Mouse (Mus musculus): ENCODE data around the gene Sec24c. TPM values are rescaled to one million over a fixed set of nuclear protein-coding genes. Genes with fewer than 3 reads are reported as not detected.
A peak's percentile ranks its signal among the peaks of the same experiment; 100 is the strongest.

Gene Sec24c
- polyA plus RNA-seq, 2 experiments, result 77.2 to 149 TPM

GRCm38 (mm10) chr14:20721371-20721770 is 47.3 kb downstream of the Sec24c start:
- 0 out of 2 replicates have a peak overlapping the region, but pooled peaks have one; percentile 2 for H3K9ac ChIP-seq (ENCODE audit: low read depth, low read length, severe bottlenecking)
- no peak overlapping the region for H3K4me2 ChIP-seq (replicated peaks; ENCODE audit: low read depth, low read length, severe bottlenecking)
- H3K27me3 ChIP-seq (ENCODE audit: control insufficient read depth, insufficient read depth, low read length), result no peaks in the 10 kb centered on the region
- DNase-seq (ENCODE audit: low spot score), result no peak
- ATAC-seq (ENCODE audit: low FRiP score, low read depth), result no peak
- no peak for TF ChIP-seq POLR2A (IDR thresholded peaks at IDR 0.05; ENCODE audit: borderline replicate concordance, extremely low read depth, insufficient read depth, insufficient read length)
- 87% methylated on average over 4 of the region's 4 CpGs for WGBS
- no peaks in the 10 kb centered on the region for H3K9me3 ChIP-seq (ENCODE audit: control insufficient read depth, low read length)
- no peak overlapping the region for H3K27ac ChIP-seq (replicated peaks; ENCODE audit: low read depth, low read length)
- H3K36me3 ChIP-seq (ENCODE audit: control insufficient read depth, insufficient read depth, low read length), result peaks cover 98% of the 10 kb centered on the region
- no peaks in the 10 kb centered on the region for H3K4me1 ChIP-seq (ENCODE audit: control insufficient read depth, insufficient read depth, low read length)
- no peak overlapping the region for H3K4me3 ChIP-seq (replicated peaks; ENCODE audit: low read length)

GRCm38 (mm10) chr14:20723006-20723405 is 48.9 kb downstream of the Sec24c start:
- no peaks in the 10 kb centered on the region for H3K27me3 ChIP-seq (ENCODE audit: control insufficient read depth, insufficient read depth, low read length)
- H3K9ac ChIP-seq (ENCODE audit: low read depth, low read length, severe bottlenecking), result no peak overlapping the region
- WGBS, result 93% methylated on average over 12 of the region's 12 CpGs
- H3K27ac ChIP-seq (replicated peaks; ENCODE audit: low read depth, low read length), result no peak overlapping the region
- no peaks in the 10 kb centered on the region for H3K9me3 ChIP-seq (ENCODE audit: control insufficient read depth, low read length)
- H3K4me1 ChIP-seq (ENCODE audit: control insufficient read depth, insufficient read depth, low read length), result no peaks in the 10 kb centered on the region
- ATAC-seq (ENCODE audit: low FRiP score, low read depth) (no peak), DNase-seq (ENCODE audit: low spot score) (no peak)
- no peak overlapping the region for H3K4me3 ChIP-seq (replicated peaks; ENCODE audit: low read length)
- H3K4me2 ChIP-seq (replicated peaks; ENCODE audit: low read depth, low read length, severe bottlenecking), result no peak overlapping the region
- TF ChIP-seq POLR2A (IDR thresholded peaks at IDR 0.05; ENCODE audit: borderline replicate concordance, extremely low read depth, insufficient read depth, insufficient read length), result no peak
- H3K36me3 ChIP-seq (ENCODE audit: control insufficient read depth, insufficient read depth, low read length), result peaks cover 96% of the 10 kb centered on the region

GRCm38 (mm10) chr14:20724043-20724442 is 49.9 kb downstream of the Sec24c start:
- 23% methylated on average over 5 of the region's 5 CpGs for WGBS
- Histone ChIP-seq H3K27ac (replicated peaks; ENCODE audit: low read depth, low read length) (no peak overlapping the region), H3K9me3 (ENCODE audit: control insufficient read depth, low read length) (no peaks in the 10 kb centered on the region), H3K4me1 (ENCODE audit: control insufficient read depth, insufficient read depth, low read length) (no peaks in the 10 kb centered on the region), H3K4me2 (replicated peaks; ENCODE audit: low read depth, low read length, severe bottlenecking) (no peak overlapping the region), H3K9ac (ENCODE audit: low read depth, low read length, severe bottlenecking) (no peak overlapping the region), H3K27me3 (ENCODE audit: control insufficient read depth, insufficient read depth, low read length) (no peaks in the 10 kb centered on the region), H3K4me3 (replicated peaks; ENCODE audit: low read length) (no peak overlapping the region), H3K36me3 (ENCODE audit: control insufficient read depth, insufficient read depth, low read length) (peaks cover 95% of the 10 kb centered on the region)
- DNase-seq (ENCODE audit: low spot score) (peak; percentile 68), ATAC-seq (ENCODE audit: low FRiP score, low read depth) (no peak)
- TF ChIP-seq POLR2A (IDR thresholded peaks at IDR 0.05; ENCODE audit: borderline replicate concordance, extremely low read depth, insufficient read depth, insufficient read length), result no peak

GRCm38 (mm10) chr14:20725660-20726339 is 51.7 kb downstream of the Sec24c start:
- ATAC-seq (ENCODE audit: low FRiP score, low read depth) (no peak), DNase-seq (ENCODE audit: low spot score) (no peak)
- Histone ChIP-seq H3K9me3 (ENCODE audit: control insufficient read depth, low read length) (no peaks in the 10 kb centered on the region), H3K27me3 (ENCODE audit: control insufficient read depth, insufficient read depth, low read length) (no peaks in the 10 kb centered on the region), H3K27ac (replicated peaks; ENCODE audit: low read depth, low read length) (no peak overlapping the region), H3K4me1 (ENCODE audit: control insufficient read depth, insufficient read depth, low read length) (no peaks in the 10 kb centered on the region), H3K4me2 (replicated peaks; ENCODE audit: low read depth, low read length, severe bottlenecking) (no peak overlapping the region), H3K9ac (ENCODE audit: low read depth, low read length, severe bottlenecking) (no peak overlapping the region), H3K36me3 (ENCODE audit: control insufficient read depth, insufficient read depth, low read length) (peaks cover 94% of the 10 kb centered on the region), H3K4me3 (replicated peaks; ENCODE audit: low read length) (no peak overlapping the region)
- no peak for TF ChIP-seq POLR2A (IDR thresholded peaks at IDR 0.05; ENCODE audit: borderline replicate concordance, extremely low read depth, insufficient read depth, insufficient read length)
- 76% methylated on average over 6 of the region's 6 CpGs for WGBS

GRCm38 (mm10) chr14:20729871-20730270 is 55.8 kb downstream of the Sec24c start:
- ATAC-seq (ENCODE audit: low FRiP score, low read depth) (no peak), DNase-seq (ENCODE audit: low spot score) (no peak)
- Histone ChIP-seq H3K36me3 (ENCODE audit: control insufficient read depth, insufficient read depth, low read length) (peaks cover 69% of the 10 kb centered on the region), H3K9ac (ENCODE audit: low read depth, low read length, severe bottlenecking) (no peak overlapping the region), H3K27me3 (ENCODE audit: control insufficient read depth, insufficient read depth, low read length) (no peaks in the 10 kb centered on the region), H3K4me2 (replicated peaks; ENCODE audit: low read depth, low read length, severe bottlenecking) (no peak overlapping the region), H3K4me3 (replicated peaks; ENCODE audit: low read length) (no peak overlapping the region), H3K9me3 (ENCODE audit: control insufficient read depth, low read length) (no peaks in the 10 kb centered on the region), H3K27ac (replicated peaks; ENCODE audit: low read depth, low read length) (no peak overlapping the region), H3K4me1 (ENCODE audit: control insufficient read depth, insufficient read depth, low read length) (no peaks in the 10 kb centered on the region)
- 94% methylated on average over 9 of the region's 9 CpGs for WGBS
- TF ChIP-seq POLR2A (IDR thresholded peaks at IDR 0.05; ENCODE audit: borderline replicate concordance, extremely low read depth, insufficient read depth, insufficient read length), result no peak

All from limb, embryonic 14.5 days (tissue).